Mouse (Mus musculus): ENCODE data around the gene Gm42417.

Gene Gm42417

GRCm38 (mm10) chr1:36539186-36539585 is at the start of gene Gm42417:
Gene Gm42417 (minus strand): TSS chr1:36539429.
- DNase-seq (ENCODE audit: low read depth): no peak

GRCm38 (mm10) chr1:36587860-36588259 is 48.6 kb upstream of the Gm42417 start:
- DNase-seq (ENCODE audit: low read depth): no peak

GRCm38 (mm10) chr1:36586288-36586687 is 47.1 kb upstream of the Gm42417 start:
- DNase-seq (ENCODE audit: low read depth): no peak

- no peak for DNase-seq (ENCODE audit: low read depth)
These were observed 44.3 kb upstream of the Gm42417 start for GRCm38 (mm10) chr1:36583408-36584116.

- DNase-seq (ENCODE audit: low read depth): no peak
These were observed 43.0 kb upstream of the Gm42417 start for GRCm38 (mm10) chr1:36582211-36582610.

GRCm38 (mm10) chr1:36581260-36581659 is 42.0 kb upstream of the Gm42417 start:
- DNase-seq (ENCODE audit: low read depth): no peak

GRCm38 (mm10) chr1:36580384-36581207 is 41.4 kb upstream of the Gm42417 start:
- no peak for DNase-seq (ENCODE audit: low read depth)

GRCm38 (mm10) chr1:36579974-36580383 is 40.8 kb upstream of the Gm42417 start:
- no peak for DNase-seq (ENCODE audit: low read depth)

- no peak for DNase-seq (ENCODE audit: low read depth)
These were observed 37.9 kb upstream of the Gm42417 start for GRCm38 (mm10) chr1:36576991-36577675.

GRCm38 (mm10) chr1:36575347-36575746 is 36.1 kb upstream of the Gm42417 start:
- no peak for DNase-seq (ENCODE audit: low read depth)

- no peak for DNase-seq (ENCODE audit: low read depth)
These were observed 35.1 kb upstream of the Gm42417 start for GRCm38 (mm10) chr1:36574196-36574955.

- DNase-seq (ENCODE audit: low read depth): no peak
These were observed 34.3 kb upstream of the Gm42417 start for GRCm38 (mm10) chr1:36573524-36573923.

GRCm38 (mm10) chr1:36572709-36573108 is 33.5 kb upstream of the Gm42417 start:
- DNase-seq (ENCODE audit: low read depth): no peak

GRCm38 (mm10) chr1:36572140-36572700 is 33.0 kb upstream of the Gm42417 start:
- no peak for DNase-seq (ENCODE audit: low read depth)

GRCm38 (mm10) chr1:36571627-36572026 is 32.4 kb upstream of the Gm42417 start:
- DNase-seq (ENCODE audit: low read depth): no peak

- DNase-seq (ENCODE audit: low read depth): no peak
These were observed 31.1 kb upstream of the Gm42417 start for GRCm38 (mm10) chr1:36570320-36570719.

GRCm38 (mm10) chr1:36569694-36570276 is 30.6 kb upstream of the Gm42417 start:
- DNase-seq (ENCODE audit: low read depth): no peak

- no peak for DNase-seq (ENCODE audit: low read depth)
These were observed 29.5 kb upstream of the Gm42417 start for GRCm38 (mm10) chr1:36568776-36569175.

GRCm38 (mm10) chr1:36567818-36568603 is 28.8 kb upstream of the Gm42417 start:
- DNase-seq (ENCODE audit: low read depth): no peak

- DNase-seq (ENCODE audit: low read depth): no peak
These were observed 27.2 kb upstream of the Gm42417 start for GRCm38 (mm10) chr1:36566425-36566824.
